Mouse (Mus musculus): ENCODE measurements around the gene Mst1r. TPM values are rescaled to one million over a fixed set of nuclear protein-coding genes. Genes with fewer than 3 reads are reported as not detected.
A peak's percentile ranks its signal among the peaks of the same experiment; 100 is the strongest.

The Mst1r gene
- total RNA-seq, 2 experiments from 2014 or later, result 2.9 to 3.1 TPM

GRCm38 (mm10) chr9:107914764-107915420 is 8.2 kb downstream of the Mst1r start:
- DNase-seq, result no peak

- no peak for DNase-seq
Observed at GRCm38 (mm10) chr9:107917895-107918608, 11.4 kb downstream of the Mst1r start.

GRCm38 (mm10) chr9:107918884-107919283 is 12.2 kb downstream of the Mst1r start:
- no peak for DNase-seq

- DNase-seq, result no peak
Observed at GRCm38 (mm10) chr9:107919441-107919840, 12.8 kb downstream of the Mst1r start.

- peak; percentile 65 for DNase-seq
Observed at GRCm38 (mm10) chr9:107923021-107923420, 16.3 kb downstream of the Mst1r start.

GRCm38 (mm10) chr9:107923956-107924355 is 17.3 kb downstream of the Mst1r start:
- DNase-seq, result peak; percentile 48

GRCm38 (mm10) chr9:107925251-107925650 is 18.6 kb downstream of the Mst1r start:
- DNase-seq, result no peak

- no peak for DNase-seq
Observed at GRCm38 (mm10) chr9:107926920-107927420, 20.3 kb downstream of the Mst1r start.

- DNase-seq, result no peak
Observed at GRCm38 (mm10) chr9:107927749-107928148, 21.1 kb downstream of the Mst1r start.

- no peak for DNase-seq
Observed at GRCm38 (mm10) chr9:107928169-107928568, 21.5 kb downstream of the Mst1r start, which contains the start of gene Actl11. Actl11 (plus strand) TSS chr9:107928469.

- DNase-seq, result no peak
Observed at GRCm38 (mm10) chr9:107932221-107932620, 25.5 kb downstream of the Mst1r start.

GRCm38 (mm10) chr9:107934146-107934545 is 27.5 kb downstream of the Mst1r start:
- DNase-seq, result no peak

GRCm38 (mm10) chr9:107935374-107935773 is 28.7 kb downstream of the Mst1r start, which contains the start of gene Camkv:
Camkv (plus strand) TSS chr9:107935674.
- DNase-seq, result no peak

GRCm38 (mm10) chr9:107935790-107936214 is 29.1 kb downstream of the Mst1r start:
- DNase-seq, result no peak

- DNase-seq, result no peak
Observed at GRCm38 (mm10) chr9:107936215-107936822, 29.6 kb downstream of the Mst1r start.

- DNase-seq, result no peak
Observed at GRCm38 (mm10) chr9:107936831-107937230, 30.2 kb downstream of the Mst1r start.

GRCm38 (mm10) chr9:107947241-107948194 is 40.8 kb downstream of the Mst1r start:
- DNase-seq, result no peak

GRCm38 (mm10) chr9:107949184-107949921 is 42.7 kb downstream of the Mst1r start:
- no peak for DNase-seq

GRCm38 (mm10) chr9:107949922-107950235 is 43.2 kb downstream of the Mst1r start, which contains the start of gene Traip:
Traip (plus strand) TSS chr9:107950136.
- DNase-seq, result no peak

GRCm38 (mm10) chr9:107950460-107951355 is 44.0 kb downstream of the Mst1r start:
- DNase-seq, result peak; percentile 95

All from heart, postnatal 4 days (tissue).